Mouse (Mus musculus) embryonic fibroblast, embryonic 13.5 days (primary cell): ENCODE measurements at regions not wholly inside any gene's neighbourhood (a gene's known extent, or its start where the extent isn't known, plus 50 kb on each side); places are given as distances from the start of the nearest gene placed in this dataset.

Experiments
- CTCF ChIP-seq: IDR thresholded peaks from 2 replicates; pipeline ENCODE4 v1.5.1; 2011; ENCODE audit warnings: mild to moderate bottlenecking, control low read depth, low read length, moderate library complexity, borderline replicate concordance; ENCODE audit not compliant: insufficient read depth
- POLR2A ChIP-seq: IDR thresholded peaks from 2 replicates; pipeline ENCODE4 v1.6.1; 2011; ENCODE audit warnings: low read depth, mild to moderate bottlenecking, control low read depth, low read length, moderate library complexity

GRCm38 (mm10) chr3:115509658-115510057 lies 205.2 kb downstream of the S1pr1 start:
- TF ChIP-seq POLR2A: no peak
- TF ChIP-seq CTCF: no peak
